Mouse (Mus musculus): ENCODE data around the gene Arfgap2.

Gene Arfgap2

DNA sequence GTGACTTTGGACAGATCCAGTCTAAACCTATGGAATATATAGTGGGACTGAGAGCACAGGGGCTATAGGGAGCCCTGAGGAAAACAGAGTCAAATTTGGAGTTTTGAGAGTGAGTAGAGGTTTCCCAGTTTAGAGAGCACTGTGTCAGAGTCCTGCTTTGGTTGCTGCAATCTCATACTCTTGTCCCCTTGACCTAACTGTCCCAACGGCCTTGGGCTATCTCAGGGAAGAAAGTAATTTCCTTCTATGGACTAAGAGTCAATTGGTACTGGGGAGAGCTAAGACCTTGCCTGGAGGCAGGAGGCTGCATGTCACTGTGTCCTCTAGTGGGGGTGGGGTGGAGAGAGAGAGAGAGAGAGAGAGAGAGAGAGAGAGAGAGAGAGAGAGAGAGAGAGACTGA lies 5.9 kb upstream of the Arfgap2 start:
- DNase-seq (ENCODE audit: low spot score in 2 of 2), result no peak

DNA sequence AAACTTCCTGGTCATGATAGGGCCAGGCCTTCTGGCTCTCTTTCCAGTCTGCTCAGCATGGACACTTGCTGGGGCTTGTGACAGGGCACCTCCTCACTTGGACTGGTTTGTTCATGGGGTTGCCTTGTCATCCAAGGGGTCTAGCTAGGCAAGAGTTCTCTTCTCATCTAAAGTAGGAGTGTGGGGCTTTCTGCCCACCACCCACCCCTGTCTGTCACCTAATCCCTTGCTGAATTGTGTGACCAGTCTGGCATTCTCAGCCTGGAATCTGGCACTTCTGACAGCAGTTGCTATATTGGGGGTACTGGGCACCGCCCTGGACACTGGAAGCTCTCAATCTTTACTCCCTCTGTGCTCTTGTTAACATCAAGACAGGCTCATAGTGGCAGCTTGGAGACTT lies 5.3 kb upstream of the Arfgap2 start:
- no peak for DNase-seq (ENCODE audit: low spot score in 2 of 2)

DNA sequence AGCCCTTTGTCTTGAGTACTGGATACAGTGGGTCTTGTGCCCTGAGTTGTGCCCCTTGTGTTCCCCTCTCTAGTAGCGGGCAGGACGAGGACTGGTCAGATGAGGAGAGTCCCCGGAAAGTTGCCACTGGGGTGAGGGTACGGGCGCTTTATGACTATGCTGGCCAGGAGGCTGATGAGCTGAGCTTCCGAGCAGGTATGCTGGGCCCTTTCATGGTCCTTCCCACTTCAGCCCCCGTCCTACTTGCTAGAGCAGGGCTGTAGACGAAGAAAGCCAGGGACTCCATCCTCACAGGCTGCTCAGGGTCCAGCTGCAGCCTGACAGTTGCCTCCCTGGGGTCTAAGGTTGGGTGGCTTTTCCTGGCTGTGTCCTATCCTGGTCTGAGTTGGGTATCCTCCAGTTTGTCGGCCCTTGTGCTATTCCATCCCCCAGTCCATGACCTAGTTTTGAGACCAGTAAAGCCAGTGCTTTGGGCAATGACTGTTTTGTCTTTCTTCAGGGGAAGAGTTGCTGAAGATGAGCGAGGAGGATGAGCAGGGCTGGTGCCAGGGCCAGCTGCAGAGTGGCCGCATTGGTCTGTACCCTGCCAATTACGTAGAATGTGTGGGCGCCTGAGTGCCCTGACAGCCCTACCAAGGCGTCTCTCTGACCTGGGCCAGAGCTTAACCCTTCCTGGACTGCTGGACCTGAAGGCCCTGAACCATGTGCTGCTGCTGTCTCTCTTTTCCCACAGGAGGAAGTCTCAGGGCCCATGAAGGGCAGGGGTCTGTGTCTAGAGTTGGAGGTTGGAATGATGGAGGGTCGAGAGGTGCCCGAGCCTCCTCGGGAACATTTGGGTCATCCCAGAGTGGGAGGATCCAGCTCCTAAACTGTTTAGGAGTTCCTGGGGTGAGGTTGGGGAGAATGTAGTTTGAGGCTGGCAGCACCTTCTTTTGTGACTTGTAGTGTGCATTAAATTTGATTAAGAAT lies 798 bp upstream of the Arfgap2 start:
- DNase-seq (ENCODE audit: low spot score in 2 of 2), result no peak

DNA sequence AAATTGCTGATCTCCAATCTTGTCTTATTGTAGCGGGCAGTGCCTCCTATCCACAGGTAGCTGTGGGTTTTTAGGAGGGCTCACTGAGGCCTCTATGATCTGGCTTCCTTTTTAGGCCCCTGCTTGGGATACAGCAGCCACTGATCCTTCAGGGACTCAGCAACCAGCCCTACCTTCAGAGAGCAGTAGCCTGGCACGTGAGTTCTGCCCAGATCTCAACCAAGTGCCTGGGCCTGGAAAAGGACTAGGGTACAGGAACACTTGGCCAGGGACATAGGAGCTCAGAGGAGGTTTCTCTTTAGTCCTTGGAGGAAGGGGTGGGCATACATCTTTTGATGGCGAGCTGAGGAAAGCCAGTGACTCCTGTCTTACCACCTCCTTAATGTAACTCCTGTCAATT lies 3.3 kb downstream of the Arfgap2 start:
- DNase-seq (ENCODE audit: low spot score in 2 of 2), result no peak

DNA sequence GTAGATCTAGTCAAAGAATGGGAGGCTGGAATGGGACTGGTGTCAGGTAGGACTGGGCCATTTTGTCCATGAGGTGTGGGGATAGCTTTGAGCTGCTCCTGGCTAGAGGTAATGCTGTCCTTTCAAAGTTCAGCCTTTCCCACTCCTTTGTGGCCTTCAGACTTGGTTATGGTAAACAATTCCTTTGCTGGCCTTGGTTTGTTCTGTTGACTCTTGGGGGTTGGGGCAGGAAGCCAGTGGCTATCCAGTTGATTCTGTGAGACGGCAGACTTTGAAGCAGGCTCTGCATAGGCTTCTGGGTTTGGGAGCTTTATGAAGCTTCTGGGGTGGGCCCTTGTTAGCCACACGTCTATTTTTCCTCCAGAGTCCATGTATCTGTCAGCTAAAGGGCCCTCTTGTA lies 3.9 kb downstream of the Arfgap2 start:
- DNase-seq (ENCODE audit: low spot score in 2 of 2), result no peak

DNA sequence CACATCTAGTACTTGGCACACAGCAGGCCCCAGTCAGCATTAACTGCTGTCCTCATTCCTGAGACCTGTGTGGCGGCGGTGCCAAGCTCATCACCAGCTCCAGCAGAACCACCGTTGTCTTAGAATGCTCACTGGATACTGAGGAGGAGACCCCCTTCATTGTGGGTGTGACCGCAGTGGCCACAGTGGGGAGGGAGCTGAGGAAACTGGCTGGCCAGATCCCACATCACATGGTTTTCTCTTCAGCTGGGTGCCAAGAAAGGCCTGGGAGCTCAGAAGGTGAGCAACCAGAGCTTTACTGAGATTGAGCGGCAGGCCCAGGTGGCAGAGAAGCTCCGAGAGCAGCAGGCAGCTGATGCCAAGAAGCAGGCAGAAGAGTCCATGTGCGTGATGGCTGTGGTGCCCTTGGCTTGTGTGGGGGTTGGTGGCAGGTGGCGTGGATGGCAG lies 4.9 kb downstream of the Arfgap2 start:
- no peak for DNase-seq (ENCODE audit: low spot score in 2 of 2)

DNA sequence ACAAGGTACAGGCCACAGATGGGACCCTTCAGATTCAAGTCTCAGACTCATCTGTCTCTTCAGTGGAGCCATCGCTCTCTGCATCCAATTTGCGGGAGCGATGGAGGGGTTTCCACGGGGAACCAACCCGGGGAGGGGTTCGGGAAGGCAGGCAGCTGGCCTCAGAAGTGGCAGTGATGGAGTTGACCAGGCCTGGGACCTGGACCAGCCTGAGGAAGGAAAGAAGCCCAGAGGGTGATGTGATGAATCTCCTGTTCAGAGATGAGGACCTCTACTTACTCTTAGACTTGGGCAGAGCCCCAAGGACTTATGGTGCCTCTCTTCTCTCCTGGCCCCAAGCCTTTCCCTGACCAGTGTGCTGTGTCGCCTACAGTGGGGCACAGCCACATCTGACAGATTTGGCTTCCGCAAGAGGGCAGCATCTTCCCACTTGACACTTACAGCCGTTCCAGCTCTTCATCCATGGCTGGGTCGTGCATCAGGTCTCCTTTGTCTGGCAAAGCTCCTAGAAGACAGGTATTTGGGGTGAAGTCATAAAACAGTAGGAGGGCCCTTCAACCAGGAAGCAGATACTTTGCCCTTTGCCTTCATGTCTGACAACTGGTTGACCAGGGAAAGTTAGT lies 14.1 kb downstream of the Arfgap2 start:
- no peak for DNase-seq (ENCODE audit: low spot score in 2 of 2)

DNA sequence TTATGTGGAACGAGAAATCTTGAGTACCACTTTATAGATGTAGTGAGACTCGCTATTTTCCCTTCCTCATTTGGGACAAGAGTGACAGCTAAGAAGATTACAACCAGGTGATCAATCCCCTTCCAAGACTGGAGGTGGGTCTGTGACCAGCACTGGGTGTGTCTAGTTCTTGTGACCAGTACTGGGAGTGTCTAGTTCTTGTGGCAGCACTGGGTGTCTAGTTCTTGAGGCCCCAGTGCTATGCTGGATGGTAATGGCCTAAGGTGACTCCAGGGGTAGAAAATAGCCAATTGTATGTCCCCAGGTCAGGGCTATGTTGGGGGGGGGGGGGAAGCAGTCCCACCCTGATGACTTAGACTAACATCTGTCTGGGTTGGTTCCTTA lies 14.6 kb downstream of the Arfgap2 start:
- no peak for DNase-seq (ENCODE audit: low spot score in 2 of 2)

DNA sequence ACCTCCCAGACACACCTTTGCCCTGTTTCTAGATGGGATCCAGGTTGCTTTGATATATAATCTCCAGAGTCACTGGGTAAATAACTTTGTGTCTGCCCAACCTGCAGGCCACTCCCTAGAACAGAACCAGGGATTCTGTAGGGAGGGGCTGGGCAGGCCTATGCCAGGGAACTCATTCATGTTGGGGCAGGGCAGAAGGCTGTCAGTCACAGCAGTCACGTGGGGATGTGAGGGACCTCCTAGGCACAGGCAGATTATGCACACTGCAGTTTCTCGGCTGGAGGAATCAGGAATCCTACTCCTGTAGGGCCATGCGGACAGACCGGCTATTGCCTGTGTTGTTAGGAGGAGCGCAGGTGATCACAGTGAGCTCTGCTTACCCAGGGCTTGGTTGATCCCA lies 16.6 kb downstream of the Arfgap2 start:
- no peak for DNase-seq (ENCODE audit: low spot score in 2 of 2)

DNA sequence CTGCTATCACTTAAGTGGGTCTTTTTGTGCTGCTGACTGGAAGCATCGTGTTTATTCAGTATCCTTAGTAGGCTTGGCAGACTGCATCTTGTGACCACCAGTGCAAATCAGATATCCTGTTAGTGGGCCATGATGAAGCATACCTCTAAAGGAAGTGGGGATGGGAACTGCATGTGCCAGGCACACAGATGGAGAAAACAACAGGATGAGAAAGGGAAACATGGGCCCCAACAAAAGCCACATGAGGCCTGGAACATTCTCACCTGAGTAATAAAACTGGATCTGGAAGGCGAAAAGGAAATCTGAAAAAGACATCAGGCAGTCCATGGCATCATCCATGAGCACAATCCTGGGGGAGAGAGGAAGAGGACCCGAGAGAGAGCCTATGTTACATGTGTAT lies 19.2 kb downstream of the Arfgap2 start:
- no peak for DNase-seq (ENCODE audit: low spot score in 2 of 2)

DNA sequence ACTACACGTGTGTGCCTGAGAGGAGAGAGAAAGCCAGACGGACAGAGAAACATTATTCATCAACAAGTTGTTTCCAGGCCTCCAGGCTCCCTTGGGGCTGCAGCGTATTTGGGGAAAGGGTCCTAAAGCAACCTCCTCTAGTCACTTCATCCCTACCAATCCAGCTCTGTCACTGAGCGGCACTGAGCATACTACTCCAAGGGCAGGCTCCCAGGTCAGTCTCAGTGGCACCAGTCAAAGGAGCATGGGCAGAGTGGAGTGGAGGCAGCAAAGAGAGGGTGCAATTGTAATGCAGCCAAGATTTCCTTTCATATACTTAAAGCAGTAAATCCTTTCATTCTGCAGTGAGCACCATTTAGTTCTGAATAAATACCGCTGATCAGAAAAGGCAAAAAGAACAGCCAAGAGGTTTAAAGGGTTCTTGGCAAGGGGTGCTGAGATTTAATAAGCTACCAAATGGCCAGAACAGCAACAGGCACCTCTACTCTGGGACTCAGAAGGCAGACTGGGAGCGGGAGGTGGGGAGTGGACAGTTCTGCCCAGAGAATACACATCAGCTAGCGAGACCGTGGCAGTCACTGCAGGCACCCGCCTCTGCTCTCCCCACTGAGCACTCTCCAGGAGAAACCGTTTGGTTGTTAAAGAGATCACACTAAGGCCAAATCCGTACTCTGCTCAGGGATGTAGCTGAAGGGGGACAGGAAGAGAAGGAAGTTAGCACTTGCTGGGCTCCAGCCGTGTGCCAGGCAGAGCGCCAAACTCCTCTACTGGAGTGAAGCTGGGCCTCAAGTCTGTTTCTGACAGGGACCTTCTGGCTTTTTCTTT lies 19.8 kb downstream of the Arfgap2 start:
- peak in 1 of 2 experiments; percentile 48 for DNase-seq (ENCODE audit: low spot score in 2 of 2)

DNA sequence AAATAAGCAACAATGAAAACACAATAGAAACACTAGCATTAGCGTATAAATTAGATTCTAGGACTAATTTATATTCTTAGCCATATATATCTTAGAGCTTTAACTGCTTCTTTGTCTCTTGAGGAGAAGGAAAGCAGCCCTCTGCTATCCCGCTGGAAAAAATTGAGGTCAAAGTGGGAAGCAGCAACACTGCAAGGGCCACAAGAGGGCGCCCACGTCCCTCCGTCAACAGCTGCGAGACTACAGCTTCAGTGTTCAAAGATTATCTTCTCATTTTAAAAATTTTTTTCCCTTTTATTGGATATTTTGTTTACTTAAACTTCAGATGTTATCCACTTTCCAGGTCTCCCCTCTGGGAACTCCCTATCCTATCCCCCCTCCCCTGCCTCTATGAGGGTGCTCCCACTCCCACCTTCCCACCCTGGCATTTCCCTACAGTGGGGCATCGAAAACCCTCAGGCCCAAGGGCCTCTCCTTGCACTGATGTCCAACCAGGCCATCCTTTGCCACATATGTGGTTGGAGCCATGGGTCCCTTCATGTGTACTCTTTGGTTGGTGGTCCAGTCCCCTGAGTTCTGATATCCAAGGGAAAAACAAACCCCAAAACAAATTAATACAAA lies 21.2 kb downstream of the Arfgap2 start:
- peak in 1 of 2 experiments; percentile 55 for DNase-seq (ENCODE audit: low spot score in 2 of 2)

DNA sequence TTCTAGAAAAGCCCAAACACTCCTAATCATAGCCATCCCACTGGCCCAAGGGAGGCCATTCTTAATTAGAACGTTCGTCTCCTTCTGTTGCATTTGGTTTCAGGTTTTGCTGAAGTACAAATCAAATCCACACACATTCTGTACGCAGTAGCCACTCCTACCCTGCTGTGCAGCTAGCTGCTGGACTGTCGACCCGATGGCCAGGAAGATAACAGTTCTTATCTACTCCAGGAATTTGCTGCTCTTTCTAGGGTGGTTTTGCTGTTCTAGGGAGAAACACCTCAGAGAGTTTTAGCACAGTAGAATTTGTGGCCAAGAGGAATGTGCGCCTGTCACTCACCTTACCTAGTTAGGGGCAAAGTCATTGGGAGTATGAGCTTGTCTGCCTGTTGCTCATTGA lies 22.8 kb downstream of the Arfgap2 start:
- no peak for DNase-seq (ENCODE audit: low spot score in 2 of 2)

DNA sequence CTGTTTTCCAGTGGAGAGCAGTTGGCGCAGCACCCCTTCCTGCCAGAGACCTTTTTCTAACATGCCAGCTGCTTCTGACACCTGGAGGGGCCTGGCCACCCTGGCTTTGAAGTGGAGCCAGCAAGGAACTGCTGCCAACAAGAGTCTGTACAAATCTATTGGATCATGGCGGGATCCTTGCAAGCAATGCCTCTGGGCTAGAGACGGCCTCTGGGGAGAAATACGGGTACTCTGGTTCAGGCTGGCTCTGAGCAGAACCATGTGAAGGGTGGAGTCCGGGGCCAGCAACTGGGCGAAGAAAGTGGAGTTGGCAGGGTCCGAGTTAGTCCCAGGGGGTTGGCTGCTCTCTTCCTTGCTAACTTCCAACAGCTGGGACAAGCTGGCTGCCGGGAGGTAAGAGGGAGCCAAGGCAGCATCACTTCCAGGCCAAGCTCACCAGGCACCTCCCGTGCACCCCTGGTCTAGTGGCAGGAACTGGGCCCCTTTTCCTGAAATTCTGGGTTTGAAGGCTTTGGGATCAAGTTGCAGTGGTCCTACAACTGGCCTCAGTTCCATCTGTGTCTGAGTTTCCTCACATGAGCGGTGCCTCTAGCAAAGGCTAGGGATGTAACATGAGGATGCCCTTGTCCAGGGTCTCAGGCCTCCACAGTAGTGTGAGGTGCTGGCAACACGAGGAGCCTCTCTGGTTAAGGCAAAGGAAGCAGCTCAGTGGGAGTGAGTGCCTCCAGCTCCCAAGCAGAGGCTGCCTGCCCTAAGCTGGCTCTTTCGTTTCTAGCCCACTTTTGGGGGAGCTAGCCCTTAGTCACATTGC lies 26.6 kb downstream of the Arfgap2 start:
- no peak for DNase-seq (ENCODE audit: low spot score in 2 of 2)

DNA sequence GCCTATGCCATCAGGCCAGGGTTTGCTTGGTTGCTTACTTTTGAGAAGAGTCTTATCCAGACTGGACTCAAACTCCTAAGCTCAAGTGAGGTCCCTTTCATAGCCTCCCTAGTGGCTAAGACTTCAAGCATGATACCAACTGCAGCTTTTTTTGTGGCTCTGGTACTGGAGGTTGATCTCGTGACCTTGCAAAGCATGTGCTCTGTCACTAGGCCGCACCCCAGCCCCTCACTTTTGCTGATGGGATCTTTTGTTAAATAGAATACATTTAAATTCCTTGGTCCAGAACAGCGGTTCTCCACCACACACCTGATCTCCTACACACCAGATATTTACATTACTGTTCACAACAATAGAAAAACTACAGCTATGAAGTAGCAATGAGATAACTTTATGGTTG lies 29.5 kb downstream of the Arfgap2 start:
- no peak for DNase-seq (ENCODE audit: low spot score in 2 of 2)

DNA sequence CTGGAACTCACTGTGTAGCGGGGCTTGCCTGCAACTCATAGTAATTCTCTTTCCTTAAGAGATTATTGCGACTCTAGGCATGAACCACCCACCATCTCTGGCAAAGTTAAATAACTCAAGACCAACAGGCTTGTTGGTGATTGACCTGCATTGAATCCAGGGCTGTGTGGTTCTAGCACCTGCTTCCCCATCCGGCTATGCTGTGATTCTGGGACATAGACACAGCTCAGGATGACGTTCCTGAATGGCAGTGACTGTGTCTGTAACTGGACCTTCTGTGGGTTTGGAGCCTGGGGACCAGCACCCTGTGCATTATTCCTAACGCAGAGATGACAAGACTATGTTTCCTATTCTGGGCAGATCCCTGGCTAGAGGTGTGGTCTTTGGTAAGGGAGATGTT lies 31.1 kb downstream of the Arfgap2 start:
- DNase-seq (ENCODE audit: low spot score in 2 of 2), result no peak

DNA sequence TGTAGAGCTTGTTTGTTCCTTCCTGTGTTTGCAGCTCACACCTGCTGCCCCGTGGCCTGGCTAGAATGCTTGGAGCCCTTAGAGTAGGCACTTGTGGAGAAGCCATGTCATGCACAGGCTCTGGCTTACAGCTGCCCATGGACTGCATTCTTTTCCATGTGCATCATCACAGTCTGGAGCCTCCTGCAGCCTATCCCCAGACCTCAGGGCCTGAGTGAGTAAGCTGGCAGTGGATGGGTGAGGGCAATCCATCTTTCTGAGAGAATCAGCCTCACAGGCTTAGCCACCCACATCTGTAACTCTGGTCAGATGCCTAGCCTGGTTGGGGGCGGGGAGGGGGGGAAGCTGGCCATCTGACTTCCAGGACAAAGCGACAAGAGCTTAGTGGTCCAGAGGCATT lies 34.4 kb downstream of the Arfgap2 start:
- DNase-seq (ENCODE audit: low spot score in 2 of 2), result no peak

DNA sequence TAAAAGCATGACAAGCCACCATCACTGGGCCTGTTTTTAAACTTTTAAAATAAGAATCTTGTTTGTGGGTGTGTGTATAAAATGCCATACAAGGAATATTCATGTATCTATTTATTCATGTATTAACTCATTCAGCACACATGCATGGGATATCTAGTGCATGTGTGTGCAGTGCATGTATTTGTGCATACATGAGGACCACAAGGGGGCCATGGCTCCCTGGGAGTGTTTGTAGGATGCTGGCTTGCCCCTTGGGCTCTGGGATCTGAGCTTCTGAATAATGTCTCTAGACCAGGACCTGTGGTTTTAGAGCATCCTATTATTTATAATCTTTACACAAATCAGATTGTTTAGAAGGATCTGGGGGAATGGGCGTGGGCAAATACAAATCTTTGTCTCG lies 36.0 kb downstream of the Arfgap2 start:
- no peak for DNase-seq (ENCODE audit: low spot score in 2 of 2)

DNA sequence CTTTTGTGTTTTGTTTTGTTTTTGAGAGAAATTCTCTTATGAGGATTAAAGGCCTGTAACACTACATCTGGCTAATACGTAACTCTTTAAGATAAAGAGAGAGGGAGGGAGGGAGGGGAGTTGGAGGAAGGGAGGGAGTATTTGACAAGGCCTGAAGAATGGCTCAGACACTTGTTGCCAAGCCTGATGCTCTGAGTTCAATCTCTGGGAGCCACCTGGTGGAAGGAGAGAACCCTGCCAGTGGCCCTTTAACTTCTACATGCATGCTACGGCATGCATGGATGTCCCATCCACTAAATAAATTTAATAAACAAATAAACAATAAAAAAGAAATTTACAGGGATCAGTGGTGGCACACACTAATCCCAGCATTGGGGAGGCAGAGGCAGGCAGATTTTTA lies 37.1 kb downstream of the Arfgap2 start:
- no peak for DNase-seq (ENCODE audit: low spot score in 2 of 2)

DNA sequence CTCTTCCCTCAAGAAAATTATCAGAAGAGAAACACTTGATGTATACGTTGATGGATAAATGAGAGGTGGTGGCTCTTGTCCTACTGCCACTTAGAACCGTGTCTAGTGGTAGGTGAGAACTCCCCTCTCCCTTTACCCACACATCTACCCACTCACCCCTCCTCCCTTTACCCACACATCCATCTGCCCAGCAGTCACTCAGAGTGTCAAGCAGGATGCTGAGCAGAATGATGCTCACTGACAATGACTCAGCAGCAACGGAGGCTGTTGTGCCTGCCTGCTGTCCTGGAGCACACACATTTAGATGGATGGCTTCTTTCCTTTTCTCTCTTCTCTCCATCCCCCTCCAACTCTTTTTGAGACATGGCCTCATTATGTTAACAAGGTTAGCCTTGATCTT lies 38.1 kb downstream of the Arfgap2 start:
- peak in 1 of 2 experiments; percentile 41 for DNase-seq (ENCODE audit: low spot score in 2 of 2)

DNA sequence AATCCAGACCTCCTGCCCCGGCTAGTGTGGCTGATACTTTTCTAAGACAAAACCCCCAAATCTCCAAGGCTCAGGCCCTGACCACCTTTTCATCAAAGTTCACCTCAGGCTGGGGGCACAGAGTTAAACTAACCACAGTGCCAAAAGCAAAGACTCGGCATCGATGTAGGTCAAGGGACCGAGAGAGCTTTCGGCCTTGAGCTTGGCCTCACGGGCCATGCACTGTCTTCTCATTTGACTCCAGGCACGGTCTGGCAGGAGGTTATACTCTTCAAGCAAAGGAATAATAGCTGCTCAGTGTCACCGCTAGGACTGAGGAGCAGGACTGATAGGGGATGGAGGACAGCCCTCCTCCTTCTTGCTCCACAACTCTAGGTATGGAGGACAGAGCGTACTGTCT lies 41.2 kb downstream of the Arfgap2 start:
- no peak for DNase-seq (ENCODE audit: low spot score in 2 of 2)
